12 mouse cellular contexts compared by ENCODE assay signal in genomic region chr12:86818201-86818600, GRCm38 (mm10).
DNase-seq lines count a peak whose midpoint lies in the region; ATAC-seq and TF ChIP-seq lines count a peak whose summit lies in the region.
"Had no signal": no experiment of that assay in that cellular context is flagged by ENCODE, and none has a peak within 500 bp of the region (broad histone marks: within the 10 kb centered on the region; RNA-seq: fewer than 3 reads in every experiment).

No protein-coding gene starts in this region.

- H3K4me2 ChIP-seq in heart, embryonic 13.5 days: peak overlapping the region; percentile 45
- H3K4me2 ChIP-seq in midbrain, embryonic 14.5 days (ENCODE audit: low read length): no peak overlapping the region
- H3K4me2 ChIP-seq: liver, embryonic 12.5 days had no signal

- no peak overlapping the region for H3K4me3 ChIP-seq in layer of hippocampus, adult 2 months
- no peak overlapping the region for H3K4me3 ChIP-seq in heart, embryonic 13.5 days
- H3K4me3 ChIP-seq in midbrain, embryonic 14.5 days (replicated peaks; ENCODE audit: low read depth, low read length): no peak overlapping the region
- H3K4me3 ChIP-seq: liver, embryonic 12.5 days had no signal

- peak overlapping the region; percentile 45 for H3K9ac ChIP-seq in heart, embryonic 13.5 days
- H3K9ac ChIP-seq in midbrain, embryonic 14.5 days (replicated peaks; ENCODE audit: low read length): no peak overlapping the region
- H3K9ac ChIP-seq: liver, embryonic 12.5 days had no signal

- H3K4me1 ChIP-seq in heart, embryonic 13.5 days: peaks cover 66% of the 10 kb centered on the region
- peaks cover 67% of the 10 kb centered on the region for H3K4me1 ChIP-seq in midbrain, embryonic 14.5 days (ENCODE audit: control insufficient read depth, insufficient read depth, low read length)

- no peak for TF ChIP-seq CTCF in layer of hippocampus, adult 2 months (conservative IDR thresholded peaks at IDR 0.05)

- no peaks in the 10 kb centered on the region for H3K36me3 ChIP-seq in heart, embryonic 13.5 days
- H3K36me3 ChIP-seq in midbrain, embryonic 14.5 days (ENCODE audit: control insufficient read depth, insufficient read depth, low read length): no peaks in the 10 kb centered on the region
- H3K36me3 ChIP-seq: liver, embryonic 12.5 days had no signal

- WGBS in heart, embryonic 13.5 days: 0% methylated on average over 2 of the region's 2 CpGs
- 27% methylated on average over 2 of the region's 2 CpGs for WGBS in midbrain, embryonic 14.5 days

- peak; percentile 38 to 51 for DNase-seq in cerebellum, postnatal 10 days
- DNase-seq in cerebellum, adult 18-20 months: no peak
- DNase-seq in layer of hippocampus, adult 2 months (ENCODE audit: low spot score in 2 of 2): no peak
- DNase-seq in layer of hippocampus, postnatal 25 days (ENCODE audit: extremely low spot score in 1 of 2, low spot score in 1 of 2): no peak
- DNase-seq in midbrain, embryonic 14.5 days: no peak
- no peak for DNase-seq in testis, postnatal 14 days (ENCODE audit: low spot score)
- DNase-seq in testis, postnatal 10 days (ENCODE audit: low spot score): no peak
- DNase-seq: adrenal gland, adult 8-10 months; B cell, adult 2 months; right cerebral cortex, postnatal 25 days had no signal

- ATAC-seq in heart, embryonic 13.5 days (ENCODE audit: extremely low read depth, insufficient number of reproducible peaks, low FRiP score, low TSS enrichment): no peak
- ATAC-seq in midbrain, embryonic 14.5 days (ENCODE audit: low FRiP score, low TSS enrichment): no peak
- ATAC-seq: liver, embryonic 12.5 days had no signal

- H3K27ac ChIP-seq in layer of hippocampus, adult 2 months: peak overlapping the region; percentile 87; the same call in 1 of the 2 replicates
- peak overlapping the region; percentile 97 for H3K27ac ChIP-seq in heart, embryonic 13.5 days (replicated peaks)
- peak overlapping the region; percentile 94 for H3K27ac ChIP-seq in midbrain, embryonic 14.5 days (replicated peaks; ENCODE audit: low read depth, low read length)
- H3K27ac ChIP-seq: liver, embryonic 12.5 days had no signal

- H3K9me3 ChIP-seq in heart, embryonic 13.5 days: no peaks in the 10 kb centered on the region
- H3K9me3 ChIP-seq in midbrain, embryonic 14.5 days (ENCODE audit: control insufficient read depth, low read length): no peaks in the 10 kb centered on the region
- H3K9me3 ChIP-seq: liver, embryonic 12.5 days had no signal

- H3K27me3 ChIP-seq in heart, embryonic 13.5 days (replicated peaks): no peaks in the 10 kb centered on the region
- no peaks in the 10 kb centered on the region for H3K27me3 ChIP-seq in midbrain, embryonic 14.5 days (ENCODE audit: control insufficient read depth, insufficient read depth, low read length)

Comparison
In these comparisons a context has a peak if more than half of its experiments do, and no peak if none do; other contexts are left out.
1. DNase-seq: peak in cerebellum, postnatal 10 days (2 of 2); none in cerebellum, adult 18-20 months (0 of 2), layer of hippocampus, adult 2 months (0 of 2), layer of hippocampus, postnatal 25 days (0 of 2), midbrain, embryonic 14.5 days (single experiment), testis, postnatal 14 days (single experiment) and testis, postnatal 10 days (single experiment).
2. Peak in every context shown above with its lines, with median percentiles within 50 percentile points of each other: H3K27ac ChIP-seq.